Mouse (Mus musculus): ENCODE measurements around the gene Prkcb.

The Prkcb gene

DNA sequence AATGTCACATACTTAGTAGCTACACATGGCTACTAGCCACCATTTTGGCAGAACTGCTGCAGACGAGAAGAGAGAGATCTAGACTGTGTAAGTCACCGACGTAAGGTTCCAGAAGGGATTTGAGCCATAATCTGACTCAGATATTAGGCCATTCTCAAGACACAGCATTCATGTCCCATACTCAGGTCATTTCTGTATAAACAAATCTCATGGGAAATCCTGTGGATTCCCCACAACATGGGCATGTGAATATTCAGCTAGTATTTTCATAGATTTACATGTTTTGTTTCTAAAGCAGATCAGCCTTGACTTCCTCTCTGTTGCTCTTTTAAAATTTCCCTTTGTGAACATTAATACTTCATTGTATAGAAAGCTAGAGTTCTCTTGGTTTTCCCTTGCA is 39.4 kb downstream of the Prkcb start:
- no peak for DNase-seq

DNA sequence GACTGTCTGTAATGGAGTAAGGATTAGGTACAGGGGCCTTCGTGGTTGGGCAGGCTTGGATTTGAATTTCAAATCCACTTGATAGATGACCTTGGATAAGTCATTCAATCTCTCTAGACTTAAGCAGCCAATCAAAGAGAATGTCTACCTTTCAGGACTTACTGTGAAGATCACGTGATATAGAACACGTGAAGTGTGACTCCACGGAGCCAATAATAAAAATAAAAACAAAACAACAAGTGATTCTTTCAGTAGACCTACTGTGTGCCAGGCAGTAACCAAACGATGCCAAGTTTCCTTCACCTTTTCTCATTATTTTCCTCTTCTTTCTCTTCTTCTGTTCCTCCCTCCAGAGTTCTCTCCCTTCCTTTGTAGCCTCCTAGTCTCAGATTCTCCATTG is 39.9 kb downstream of the Prkcb start:
- no peak for DNase-seq

DNA sequence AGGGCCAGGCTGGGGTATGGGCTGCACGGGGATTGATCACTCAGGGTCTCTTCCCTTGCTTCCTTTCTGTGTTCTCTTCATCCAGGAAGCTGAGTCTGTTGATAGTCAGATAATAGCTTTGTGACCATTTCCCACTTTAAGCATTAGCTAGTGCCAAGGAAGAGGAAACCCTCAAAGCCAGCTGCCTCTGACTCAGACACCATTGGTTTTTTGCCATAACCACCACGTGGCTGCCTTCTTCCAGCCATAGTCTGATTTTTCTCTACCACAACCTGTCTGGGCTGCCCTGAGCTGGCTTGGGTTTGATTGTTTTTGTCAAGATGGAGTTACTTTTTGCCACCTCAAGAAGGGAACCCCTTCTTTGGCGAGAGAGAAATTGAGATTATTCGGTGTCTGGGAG is 41.0 kb downstream of the Prkcb start:
- peak; percentile 60 to 71 for DNase-seq

DNA sequence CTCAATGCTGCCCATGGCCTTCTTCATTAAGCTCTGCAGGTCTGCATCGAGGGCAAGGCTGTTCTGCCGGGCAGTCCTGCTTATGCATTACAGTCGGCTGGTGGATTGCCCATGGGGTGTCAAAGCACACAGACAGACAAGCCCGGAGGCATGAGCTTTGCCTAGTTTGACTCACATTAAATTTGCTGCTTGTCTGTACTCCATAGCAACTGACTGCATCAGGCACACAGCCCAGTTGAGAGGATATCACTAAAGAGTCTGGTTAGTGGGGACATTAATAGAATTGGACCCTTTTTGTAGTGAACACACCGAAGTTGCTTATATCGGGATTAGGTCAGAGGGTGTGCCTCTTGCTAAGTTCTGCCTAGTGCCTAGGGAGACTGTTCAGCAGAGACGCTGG is 45.1 kb downstream of the Prkcb start:
- no peak for DNase-seq

DNA sequence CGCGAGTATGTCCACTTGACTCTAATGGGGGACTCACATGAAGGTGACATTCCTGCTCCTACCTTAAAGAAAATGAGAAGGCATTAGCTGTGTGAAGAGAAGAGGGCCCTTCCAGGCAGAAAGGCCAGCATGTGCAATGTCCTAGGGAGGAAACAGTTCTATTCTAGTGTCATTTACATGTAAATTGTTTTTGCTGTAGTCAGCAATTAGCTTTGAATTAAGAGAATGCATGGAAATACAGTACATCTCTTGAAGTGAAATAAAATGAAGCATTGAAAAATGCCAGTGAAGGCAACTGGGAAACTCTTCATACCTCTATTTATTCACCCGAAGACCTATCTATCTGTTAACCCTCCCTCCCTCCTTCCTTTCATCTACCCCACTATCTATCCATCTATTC is 48.8 kb downstream of the Prkcb start:
- DNase-seq, result no peak

DNA sequence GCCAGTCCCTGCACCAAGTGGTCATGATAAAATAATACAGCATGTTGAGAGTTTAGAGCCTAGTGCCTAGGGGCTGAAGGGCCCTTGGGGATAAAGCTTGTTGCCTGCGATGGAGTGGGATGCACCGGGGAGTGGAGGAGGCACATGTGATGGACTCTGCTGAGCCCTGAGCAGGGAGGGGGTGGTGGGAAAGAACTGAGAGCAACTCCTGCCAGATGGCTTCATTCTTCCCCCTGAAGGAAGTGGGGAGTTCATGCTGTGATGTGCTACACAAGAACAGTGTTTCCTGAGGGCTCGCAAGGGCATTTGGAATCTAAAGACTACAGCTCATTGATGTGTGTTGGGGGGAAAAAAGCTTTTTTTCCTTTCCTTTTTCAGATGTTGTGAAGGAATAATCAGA is 49.5 kb downstream of the Prkcb start:
- peak; percentile 61 to 70 for DNase-seq

DNA sequence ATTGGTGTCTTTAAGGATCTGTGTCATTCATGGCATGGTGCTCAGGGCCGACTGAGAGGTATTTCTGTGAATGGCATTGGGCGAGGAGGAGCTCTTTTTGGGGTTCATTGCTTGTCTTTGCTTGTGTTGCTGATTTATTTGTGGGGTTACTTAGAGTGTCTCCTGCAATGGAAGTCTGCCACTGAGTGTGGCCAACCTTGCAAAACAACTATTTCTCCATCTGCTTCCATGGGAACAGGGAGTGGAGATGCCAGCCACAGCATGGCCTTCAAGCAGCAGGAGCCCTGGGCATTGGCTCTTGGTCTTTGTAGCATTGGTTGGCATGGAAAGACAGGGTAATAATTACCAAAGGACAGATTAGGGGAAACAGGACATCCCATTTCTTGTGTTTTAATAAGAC is 50.9 kb downstream of the Prkcb start:
- peak; percentile 79 to 83 for DNase-seq

DNA sequence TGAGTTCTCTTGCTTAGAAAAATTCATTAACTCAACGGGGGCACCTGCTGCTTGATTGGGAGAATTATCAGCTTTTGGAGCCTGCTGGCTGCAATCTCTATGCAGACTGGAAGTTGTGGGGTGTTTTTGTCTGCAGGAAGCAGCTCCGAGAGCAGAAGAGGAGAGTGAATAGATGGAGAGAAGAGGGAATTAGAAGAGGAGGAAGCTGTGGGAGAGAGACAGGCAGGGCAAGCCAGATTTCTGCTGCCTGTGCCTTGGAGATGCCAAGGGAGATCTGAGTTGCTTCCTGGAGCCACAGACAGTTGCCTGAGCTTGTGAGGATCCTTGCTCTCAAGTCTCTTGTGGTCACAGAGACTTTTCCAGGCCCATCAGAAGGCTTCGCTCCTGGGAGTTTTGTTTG is 53.3 kb downstream of the Prkcb start:
- DNase-seq, result peak in 1 of 2 experiments; percentile 39

DNA sequence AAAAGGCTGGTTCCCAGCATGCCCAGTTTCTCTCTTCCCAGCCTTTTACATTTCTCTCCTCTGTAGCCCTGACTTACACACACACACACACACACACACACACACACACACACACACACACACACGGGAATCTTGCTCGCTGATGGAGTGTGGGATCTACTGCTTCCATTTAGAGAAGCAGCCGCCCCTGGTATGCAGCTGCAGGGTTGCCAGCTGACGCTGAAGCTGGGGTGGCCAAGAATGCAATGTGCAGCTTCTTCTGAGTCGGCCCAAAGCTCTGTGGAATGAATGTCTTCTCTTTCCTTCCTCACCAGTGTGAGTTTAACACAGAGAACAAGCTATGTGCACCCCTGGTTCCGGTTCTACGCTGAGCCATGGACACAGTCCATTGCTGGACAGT is 56.1 kb downstream of the Prkcb start:
- DNase-seq, result no peak

DNA sequence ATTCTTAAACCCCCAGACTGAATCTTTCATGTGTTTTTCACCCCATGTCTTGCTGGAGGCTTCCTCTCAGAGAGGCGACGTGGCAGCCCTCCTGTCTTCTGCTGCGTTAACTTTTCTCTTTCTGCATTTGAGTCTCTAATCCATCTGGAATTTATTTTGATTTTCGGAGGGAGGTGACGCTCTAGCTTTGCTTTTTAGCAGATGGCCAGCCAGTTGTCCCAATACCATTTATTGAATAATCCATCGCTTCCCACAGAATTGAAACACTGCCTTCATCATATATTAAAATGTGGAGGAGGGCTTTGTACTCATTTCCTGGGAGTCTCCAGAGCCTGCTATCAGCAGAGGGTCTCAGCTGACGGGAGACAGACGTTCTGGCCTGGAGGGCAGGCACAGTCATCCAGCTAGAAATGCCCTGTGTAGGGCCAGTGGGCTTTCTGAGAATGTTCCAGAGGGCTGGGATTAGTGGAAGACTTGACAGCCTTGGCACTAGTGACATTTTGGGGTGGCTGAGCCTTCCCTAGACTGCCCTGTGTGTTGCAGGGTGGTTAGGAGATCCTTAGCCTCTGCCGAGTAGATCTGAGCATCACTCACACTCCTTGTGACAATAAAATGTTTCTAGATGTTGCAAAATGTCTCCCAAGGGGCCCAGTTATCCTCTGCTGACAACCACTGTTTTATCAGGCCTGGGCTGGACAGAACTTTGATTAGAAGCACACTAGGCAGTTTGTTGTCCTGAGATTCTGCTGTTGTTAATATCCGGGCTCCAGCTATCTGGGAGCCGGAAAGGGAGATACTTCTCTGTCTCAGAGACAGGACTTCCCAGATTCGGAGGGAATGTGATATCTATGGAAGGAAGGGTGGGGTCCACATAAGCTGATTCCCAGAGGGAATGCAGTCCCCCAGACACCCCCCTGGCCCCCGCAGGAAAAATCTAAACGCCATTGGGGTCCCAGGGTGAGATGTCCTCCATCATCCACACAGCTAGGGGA is 58.0 kb downstream of the Prkcb start:
- no peak for DNase-seq

DNA sequence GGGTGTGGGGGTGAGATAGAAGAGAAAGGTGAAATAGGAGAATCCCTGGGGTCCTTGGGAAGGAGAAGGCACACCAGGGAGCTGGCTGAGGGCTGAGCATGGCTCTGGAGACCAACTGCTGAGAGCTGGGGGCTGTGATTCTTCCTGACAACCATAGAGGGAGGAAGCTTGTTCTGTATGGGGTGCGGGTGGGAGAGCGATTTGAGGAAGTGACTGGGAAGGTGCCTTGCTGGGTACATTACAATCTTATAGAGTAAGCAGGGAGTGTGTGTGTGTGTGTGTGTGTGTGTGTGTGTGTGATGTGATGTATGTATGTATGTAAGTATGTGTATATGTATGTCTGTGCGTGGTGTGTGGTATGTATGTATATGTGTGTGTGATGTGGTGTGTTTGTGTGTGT is 58.9 kb downstream of the Prkcb start:
- no peak for DNase-seq

DNA sequence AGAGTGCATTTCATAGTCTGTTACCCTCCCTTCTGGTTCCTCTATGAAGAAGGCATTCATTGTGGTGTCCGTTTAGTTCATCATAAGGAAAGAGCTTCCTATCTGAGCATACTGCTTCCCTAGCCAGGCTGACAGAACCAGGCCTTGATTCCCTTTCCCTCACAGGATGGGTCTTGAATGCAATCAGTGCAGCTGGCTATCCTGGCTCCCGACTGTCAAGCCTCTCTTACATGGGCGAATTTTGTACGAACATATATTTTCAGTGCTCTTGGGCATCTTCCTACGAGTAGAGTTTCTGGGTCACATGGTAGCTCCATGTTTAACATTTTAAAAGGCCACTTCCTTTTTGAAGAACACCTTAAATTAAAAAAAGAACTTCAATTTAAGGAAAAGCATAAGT is 61.4 kb downstream of the Prkcb start:
- no peak for DNase-seq

DNA sequence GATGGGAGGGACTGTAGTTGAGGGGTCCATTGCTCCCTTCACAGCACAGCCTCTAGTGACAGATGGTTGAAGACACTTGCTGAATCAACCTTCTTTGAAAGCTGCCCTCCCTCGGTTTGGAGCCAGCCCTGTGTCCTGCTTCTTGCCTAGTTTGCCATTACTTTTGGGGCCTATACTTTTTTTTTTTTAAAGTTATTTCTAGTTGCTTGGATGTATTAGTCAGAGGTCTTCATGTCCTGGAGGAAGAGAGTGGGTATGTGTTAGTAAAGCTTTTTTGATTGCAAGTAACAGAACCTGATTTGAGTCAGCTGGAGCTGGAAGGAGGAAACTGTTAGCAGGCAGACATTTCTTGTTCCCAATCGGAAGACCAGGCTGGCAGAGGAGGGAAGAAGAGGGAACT is 62.2 kb downstream of the Prkcb start:
- DNase-seq, result no peak

DNA sequence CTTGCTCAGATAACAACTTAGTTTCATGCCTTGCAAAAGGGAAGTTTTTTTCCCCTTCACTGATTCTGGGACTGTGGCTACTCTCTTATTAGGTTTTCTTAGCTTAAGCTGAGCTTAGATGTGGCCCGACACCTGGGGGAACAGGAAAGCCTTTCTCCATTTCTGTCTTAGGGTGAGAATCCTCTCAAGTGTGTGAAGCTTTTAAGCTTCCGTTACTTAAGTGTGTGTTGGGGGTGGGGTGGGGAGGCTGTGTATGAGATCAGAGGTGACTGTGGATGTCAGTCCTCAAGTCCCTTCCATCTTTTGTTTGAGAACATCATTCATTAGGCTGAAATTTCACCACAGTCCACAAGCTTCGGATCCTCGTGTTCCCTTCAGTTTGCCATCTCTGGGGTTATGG is 63.3 kb downstream of the Prkcb start:
- no peak for DNase-seq

DNA sequence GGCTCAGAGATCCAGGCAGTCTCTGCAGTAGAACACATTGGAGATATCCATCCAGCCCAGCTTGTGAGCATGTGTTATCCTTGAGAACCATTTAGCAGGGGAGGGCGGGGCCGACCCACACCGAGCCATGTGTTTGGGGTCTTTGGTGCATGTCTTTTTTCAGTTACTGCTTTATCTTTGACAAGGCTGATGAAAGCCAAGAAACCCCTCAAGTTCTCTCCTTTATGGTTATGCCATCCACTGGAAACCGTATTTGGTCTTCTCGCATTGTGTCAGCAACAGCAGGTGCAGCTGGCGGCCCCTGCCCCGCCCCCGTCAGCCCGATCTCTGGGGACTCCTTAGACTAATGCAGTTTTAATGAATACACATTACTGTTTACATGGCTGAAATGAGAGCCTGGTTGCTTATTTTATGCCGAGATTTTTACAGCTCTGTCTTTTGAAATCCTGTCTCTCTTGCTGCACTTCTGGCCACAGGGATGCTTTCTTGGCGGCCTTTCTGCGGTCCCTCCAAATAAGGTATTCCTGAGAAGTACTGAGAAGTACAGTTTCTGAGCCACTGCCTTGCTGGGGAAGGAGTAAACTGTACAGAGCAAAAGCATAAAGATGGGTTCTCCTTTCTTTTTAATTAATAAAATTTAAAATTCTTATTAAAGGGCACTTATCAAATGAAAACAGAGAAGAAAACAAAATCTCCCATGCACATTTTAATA is 64.2 kb downstream of the Prkcb start:
- no peak for DNase-seq

DNA sequence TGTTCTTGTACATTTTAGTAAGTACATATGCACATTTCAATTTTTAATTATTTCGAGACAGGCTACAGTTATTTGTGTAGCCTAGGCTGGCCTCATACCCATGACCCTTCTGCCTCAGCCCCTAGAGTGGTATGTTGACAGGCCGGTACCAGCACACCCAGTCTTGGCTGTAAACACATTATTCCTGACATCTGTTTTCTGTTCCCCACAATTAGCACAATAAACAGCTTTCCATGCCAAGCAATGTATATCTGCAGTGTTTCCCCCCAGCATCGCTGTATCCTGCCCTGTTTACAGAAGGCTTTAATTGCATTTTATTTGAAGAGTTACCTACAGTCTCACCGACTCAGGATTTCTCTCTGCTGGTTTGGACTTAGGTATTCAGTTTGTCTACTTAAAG is 64.8 kb downstream of the Prkcb start:
- DNase-seq, result no peak

DNA sequence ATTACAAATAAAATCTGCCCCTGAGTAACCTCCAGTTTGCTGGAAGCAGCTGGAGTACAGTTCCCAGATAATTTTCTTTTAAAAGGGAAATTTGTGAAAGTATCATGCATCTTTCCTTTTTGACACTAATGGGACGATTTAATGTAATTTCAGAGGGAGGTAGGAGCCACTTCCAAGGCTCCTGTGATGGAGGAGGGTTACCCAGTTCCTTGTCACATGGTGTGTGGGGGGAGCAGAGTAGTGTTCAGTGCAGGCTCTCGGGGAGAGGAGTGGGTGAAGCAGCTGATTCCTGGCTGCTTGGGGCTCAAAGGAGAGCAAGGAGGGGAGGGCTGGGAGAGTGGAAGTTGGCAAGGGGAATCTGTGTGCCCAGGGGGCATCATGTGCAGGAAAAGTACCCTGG is 68.4 kb downstream of the Prkcb start:
- DNase-seq, result no peak

DNA sequence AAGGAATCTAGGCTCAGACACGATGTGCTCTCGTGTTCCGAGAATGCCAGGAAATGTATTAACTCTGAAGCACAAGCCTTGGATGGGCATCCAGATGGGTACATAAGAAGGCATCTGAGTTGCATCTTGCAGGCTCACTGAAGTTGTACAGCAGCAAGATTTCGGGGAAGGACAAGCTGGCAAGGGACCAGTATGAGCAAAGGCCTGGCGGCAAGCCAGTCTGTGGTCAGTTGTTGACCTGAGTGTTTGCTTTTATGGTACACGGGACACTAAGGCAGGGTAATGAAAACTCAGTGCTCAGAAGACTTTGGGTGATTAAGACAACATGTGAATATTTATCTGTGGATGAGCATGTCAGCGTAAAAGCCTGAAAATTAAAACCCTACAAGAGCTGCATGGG is 69.3 kb downstream of the Prkcb start:
- DNase-seq, result peak; percentile 52 to 68

DNA sequence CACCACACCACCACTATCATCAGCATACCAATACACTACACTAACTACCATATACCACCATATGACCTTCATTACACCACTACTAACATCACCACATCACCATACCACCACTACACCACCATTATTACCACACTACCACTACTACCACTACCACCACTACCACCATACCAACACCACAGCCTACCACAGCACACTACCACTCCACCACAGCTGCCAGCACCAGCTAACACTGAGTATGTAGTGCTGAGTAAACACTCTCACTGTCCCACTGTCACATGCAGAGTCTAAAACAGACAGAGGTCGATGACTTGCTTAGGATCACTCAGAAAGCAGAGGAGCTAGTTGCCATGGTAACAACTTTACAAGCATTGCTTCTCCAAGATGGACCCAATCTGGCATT is 78.1 kb downstream of the Prkcb start:
- DNase-seq, result no peak

DNA sequence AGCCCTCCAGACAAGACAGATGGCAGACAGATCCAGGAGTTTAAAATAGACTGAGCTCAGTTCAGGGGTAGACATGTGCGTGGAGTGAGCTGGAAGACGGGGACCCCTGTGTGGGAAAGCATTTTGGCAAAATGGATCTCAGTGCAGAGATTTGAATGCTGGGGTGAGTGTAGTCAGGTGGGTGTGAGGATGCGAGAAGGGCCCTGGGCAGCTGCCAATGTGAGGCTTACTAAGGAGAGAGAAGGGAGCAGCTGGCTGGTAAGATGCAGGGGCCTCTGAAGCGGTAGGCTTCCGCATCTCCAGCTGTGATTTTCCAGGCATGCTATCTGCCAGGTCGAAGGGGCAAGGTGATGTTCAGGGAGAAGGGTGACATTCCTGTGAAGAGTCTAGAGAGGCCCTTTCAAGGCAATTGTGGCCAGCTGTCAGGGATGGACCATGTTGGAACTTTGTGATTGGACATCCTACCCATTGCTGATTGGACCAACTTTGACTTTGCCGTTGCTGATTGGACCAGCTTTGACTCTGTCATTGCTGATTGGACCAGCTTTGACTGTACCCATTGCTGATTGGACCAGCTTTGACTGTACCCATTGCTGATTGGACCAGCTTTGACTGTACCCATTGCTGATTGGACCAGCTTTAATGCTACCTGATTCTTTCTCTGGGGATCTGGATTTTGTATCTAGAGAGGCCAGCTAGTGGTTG is 78.9 kb downstream of the Prkcb start:
- no peak for DNase-seq

DNA sequence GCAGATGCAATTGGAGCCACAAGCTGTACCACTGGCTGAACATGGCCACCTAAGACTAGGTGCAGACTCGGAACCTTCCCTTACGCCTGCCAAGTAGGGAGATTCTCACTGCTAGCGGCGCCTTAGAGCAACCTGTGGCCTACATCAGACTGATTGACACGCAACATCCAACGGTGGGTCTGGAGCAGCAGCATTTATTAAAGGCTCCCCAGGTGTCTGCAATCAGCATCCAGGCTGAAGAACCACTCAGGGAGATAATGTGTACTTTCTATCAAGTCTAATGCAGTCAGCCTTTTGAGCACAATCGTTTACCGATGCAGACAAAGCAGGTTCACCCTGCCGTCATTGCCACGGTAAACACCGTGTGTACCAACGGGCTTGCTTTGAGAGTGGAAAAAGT is 81.9 kb downstream of the Prkcb start:
- no peak for DNase-seq

DNA sequence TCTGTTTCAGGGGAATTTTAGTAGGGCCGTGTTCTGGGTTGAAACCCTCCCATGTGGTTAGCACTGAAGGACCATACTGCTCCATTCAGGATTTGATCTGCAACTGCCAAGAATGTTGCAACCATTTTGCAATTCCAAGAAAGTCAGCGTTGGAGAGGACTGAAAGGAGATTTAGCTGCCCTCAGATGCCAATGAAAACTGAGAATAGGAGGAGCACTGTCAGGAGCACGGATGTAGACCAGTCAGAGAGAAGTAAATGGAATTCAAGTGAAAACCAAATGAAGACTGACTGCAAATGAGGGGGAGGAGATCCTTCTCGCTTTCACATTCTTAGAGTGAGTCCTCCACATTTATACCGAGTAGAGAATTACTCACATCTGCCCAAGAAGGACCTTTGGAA is 83.4 kb downstream of the Prkcb start:
- DNase-seq, result no peak

DNA sequence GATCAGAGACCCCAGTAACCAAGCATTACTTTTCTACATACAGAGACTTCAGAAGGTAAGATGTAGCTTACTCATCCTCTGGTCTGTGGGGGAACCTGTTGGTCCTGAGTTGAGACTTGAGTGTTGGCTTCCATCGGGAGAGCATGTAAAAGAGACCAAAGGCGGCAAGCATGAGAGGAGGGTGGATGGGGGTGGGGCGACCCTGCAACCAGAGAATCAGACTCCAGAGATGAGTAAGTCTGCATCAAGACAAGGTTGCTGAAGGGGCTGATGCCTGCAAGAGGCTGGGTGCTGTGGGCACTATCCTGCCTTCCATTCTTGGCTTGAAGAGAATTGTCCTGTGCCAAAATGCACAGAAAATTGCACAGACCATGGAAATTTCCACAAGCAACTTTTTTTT is 83.8 kb downstream of the Prkcb start:
- no peak for DNase-seq

DNA sequence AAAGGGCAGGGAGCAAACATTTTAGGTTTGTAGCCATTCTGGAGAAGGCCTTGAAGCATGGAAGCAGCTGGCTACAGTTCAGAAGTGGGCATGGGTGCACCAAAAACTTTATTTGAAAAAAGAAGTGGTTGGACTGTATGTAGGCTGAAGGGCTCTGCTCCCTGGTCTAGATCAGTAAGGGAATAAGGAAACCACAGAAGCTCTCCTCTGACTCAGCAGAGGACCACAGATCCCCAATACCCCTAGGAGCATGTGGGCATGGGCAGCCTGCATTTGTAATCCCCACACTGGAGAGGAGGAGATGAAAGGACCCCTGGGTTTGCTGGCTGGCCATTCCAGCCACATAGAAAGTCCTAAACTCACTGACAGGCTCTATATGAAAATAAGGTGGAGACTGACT is 88.3 kb downstream of the Prkcb start:
- DNase-seq, result no peak
